Mouse (Mus musculus) fat pad, adult 2 months (tissue): ENCODE measurements at regions not wholly inside any gene's neighbourhood (a gene's known extent, or its start where the extent isn't known, plus 50 kb on each side); places are given as distances from the start of the nearest gene placed in this dataset.

Experiments
- DNase-seq: peaks from one replicate; pipeline ENCODE4 v3.0.0-alpha.2; 2011; ENCODE audit warnings: low read depth, low spot score; ENCODE audit errors: extremely low read depth

GRCm38 (mm10) chr2:106318695-106319266 lies 315.4 kb upstream of the Dnajc24 start:
- no peak for DNase-seq

- DNase-seq: no peak
These were observed 343.4 kb upstream of the Dnajc24 start for GRCm38 (mm10) chr2:106346781-106347180.

- DNase-seq: no peak
These were observed 343.9 kb upstream of the Dnajc24 start for GRCm38 (mm10) chr2:106347249-106347648.

- DNase-seq: no peak
These were observed 337.5 kb upstream of the Mpped2 start for GRCm38 (mm10) chr2:106355565-106355964.

GRCm38 (mm10) chr2:106355984-106356547 lies 337.0 kb upstream of the Mpped2 start:
- DNase-seq: no peak

- peak; percentile 8 for DNase-seq
These were observed 324.4 kb upstream of the Mpped2 start for GRCm38 (mm10) chr2:106368641-106369040.

- DNase-seq: no peak
These were observed 309.4 kb upstream of the Mpped2 start for GRCm38 (mm10) chr2:106383415-106384285.

GRCm38 (mm10) chr2:106384286-106384595 lies 308.8 kb upstream of the Mpped2 start:
- no peak for DNase-seq

- no peak for DNase-seq
These were observed 308.2 kb upstream of the Mpped2 start for GRCm38 (mm10) chr2:106384842-106385241.

- no peak for DNase-seq
These were observed 280.9 kb upstream of the Mpped2 start for GRCm38 (mm10) chr2:106412158-106412557.

GRCm38 (mm10) chr2:106415474-106416019 lies 277.5 kb upstream of the Mpped2 start:
- DNase-seq: no peak

- no peak for DNase-seq
These were observed 274.9 kb upstream of the Mpped2 start for GRCm38 (mm10) chr2:106418181-106418580.

- DNase-seq: no peak
These were observed 268.1 kb upstream of the Mpped2 start for GRCm38 (mm10) chr2:106424974-106425373.

- DNase-seq: no peak
These were observed 267.6 kb upstream of the Mpped2 start for GRCm38 (mm10) chr2:106425451-106425881.

GRCm38 (mm10) chr2:106426010-106426409 lies 267.1 kb upstream of the Mpped2 start:
- no peak for DNase-seq

GRCm38 (mm10) chr2:106427237-106427636 lies 265.8 kb upstream of the Mpped2 start:
- no peak for DNase-seq

GRCm38 (mm10) chr2:106428909-106429308 lies 264.2 kb upstream of the Mpped2 start:
- no peak for DNase-seq

GRCm38 (mm10) chr2:106431141-106431540 lies 261.9 kb upstream of the Mpped2 start:
- no peak for DNase-seq

- no peak for DNase-seq
These were observed 261.4 kb upstream of the Mpped2 start for GRCm38 (mm10) chr2:106431637-106432199.

GRCm38 (mm10) chr2:106436136-106436535 lies 256.9 kb upstream of the Mpped2 start:
- DNase-seq: no peak

- no peak for DNase-seq
These were observed 238.6 kb upstream of the Mpped2 start for GRCm38 (mm10) chr2:106454310-106454974.
